Mouse (Mus musculus) heart, adult 2 months (tissue): Measurements from ENCODE around the gene Psapl1. TPM values are rescaled to one million over a fixed set of nuclear protein-coding genes. Genes with fewer than 3 reads are reported as not detected.

Source experiments
- DNase-seq, 2 experiments: peaks; one replicate each; pipeline ENCODE4 v3.0.0; 2021
- H3K27ac ChIP-seq: fragments of 200-600 bp; 2 replicates; pipeline ENCODE4 v1.8.1; 2022
- H3K27me3 ChIP-seq: fragments of 200-500 bp; 2 replicates; pipeline ENCODE4 v1.6.1; 2012; ENCODE audit warnings: mild to moderate bottlenecking, low read length, inconsistent platforms, mixed read lengths; ENCODE audit not compliant: control insufficient read depth, insufficient read depth
- H3K36me3 ChIP-seq: fragments of 200-500 bp; 2 replicates; pipeline ENCODE4 v1.6.1; 2012; ENCODE audit warnings: low read length, inconsistent platforms; ENCODE audit not compliant: control insufficient read depth, insufficient read depth
- H3K4me1 ChIP-seq: fragments of 200-500 bp; 2 replicates; pipeline ENCODE4 v1.6.1; 2011; ENCODE audit warnings: low read length; ENCODE audit not compliant: control insufficient read depth, insufficient read depth
- H3K4me3 ChIP-seq: fragments of 200-600 bp; 2 replicates; pipeline ENCODE4 v1.8.1; 2022
- H3K79me2 ChIP-seq: fragments of 200-500 bp; replicated peaks from 2 replicates; pipeline ENCODE4 v1.6.1; 2012; ENCODE audit warnings: mild to moderate bottlenecking, inconsistent platforms, low read length, moderate library complexity, mixed read lengths; ENCODE audit not compliant: control insufficient read depth, insufficient read depth
- H3K9ac ChIP-seq: fragments of 200-500 bp; 2 replicates; pipeline ENCODE4 v1.6.1; 2012; ENCODE audit warnings: low read depth, mild to moderate bottlenecking, control low read depth, inconsistent platforms, low read length, mixed read lengths
- CTCF ChIP-seq: fragments of 200-600 bp; IDR thresholded peaks from 2 replicates; pipeline ENCODE4 v1.8.1; 2022; ENCODE audit warnings: antibody characterized with exemption, mild to moderate bottlenecking, moderate library complexity
- EP300 ChIP-seq: fragments of 200-500 bp; IDR thresholded peaks from 2 replicates; pipeline ENCODE4 v1.6.1; 2011; ENCODE audit warnings: low read depth, low read length, control low read depth; ENCODE audit not compliant: insufficient read depth
- POLR2A ChIP-seq: fragments of 200-500 bp; IDR thresholded peaks from 2 replicates; pipeline ENCODE4 v1.6.1; 2011; ENCODE audit warnings: mild to moderate bottlenecking, low read depth, low read length, control low read depth; ENCODE audit not compliant: insufficient read depth
- WGBS: fragments of 180-500 bp; shearing (Covaris S2); methylation state at CpG from one replicate; pipeline ENCODE4 v1.1.7; 2018; 5-methylcytosine and 5-hydroxymethylcytosine counted together
- intact Hi-C: fragments of 180-260 bp; cut with DNase I; formaldehyde crosslinking; loops from one replicate; pipeline ENCODE4 v1.15.1; 2025
- polyA plus RNA-seq: library from polyadenylated mRNA; depleted of rRNA; stranded (reverse); fragments of >200 nt; gene quantifications from 2 replicates; pipeline ENCODE4 v1.2.3, GENCODE M21; 2012
- total RNA-seq, 2 experiments: library from RNA; stranded (reverse); gene quantifications; 2 replicates each; pipeline ENCODE4 v1.2.3; 2021

Gene Psapl1
- total and polyA plus RNA-seq, 3 experiments: 0.06 TPM; not detected in 2

DNA sequence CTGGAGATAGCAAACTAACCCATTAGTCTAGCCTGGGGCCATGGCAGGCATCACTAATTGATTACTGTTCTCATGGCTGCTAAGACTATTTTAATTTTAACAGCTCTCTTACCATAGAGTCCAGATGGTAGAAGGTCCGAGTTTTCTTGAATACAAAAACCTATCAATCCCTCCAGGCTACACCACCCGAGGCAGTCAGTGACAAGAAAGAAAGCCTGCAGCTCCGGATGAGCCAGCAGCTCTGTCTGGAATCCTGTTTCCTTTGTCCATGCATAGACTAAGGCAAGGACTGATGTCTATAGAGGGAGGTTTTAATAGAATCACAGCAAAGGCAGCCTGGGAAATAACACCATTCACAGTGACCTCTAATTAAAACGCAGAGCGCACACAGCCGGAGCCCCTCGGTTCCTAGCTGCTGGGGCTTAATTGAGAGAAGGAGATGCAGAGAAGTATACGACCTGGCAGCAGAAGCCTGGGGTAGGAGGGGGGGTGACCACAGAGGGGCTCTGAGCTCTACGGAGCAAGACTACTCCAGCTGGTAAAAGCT lies 29.2 kb upstream of the Psapl1 start:
- intact Hi-C loops: no loop called here
- no peak overlapping the region for H3K9ac ChIP-seq
- no peaks in the 10 kb centered on the region for H3K36me3 ChIP-seq
- H3K4me1 ChIP-seq: peaks cover under 1% of the 10 kb centered on the region
- H3K4me3 ChIP-seq: no peak overlapping the region
- no peaks in the 10 kb centered on the region for H3K27me3 ChIP-seq
- TF ChIP-seq CTCF (no peak), POLR2A (no peak), EP300 (no peak)
- no peaks in the 10 kb centered on the region for H3K79me2 ChIP-seq
- 77% methylated on average over 9 of the region's 9 CpGs for WGBS
- DNase-seq: no peak
- no peak overlapping the region for H3K27ac ChIP-seq

DNA sequence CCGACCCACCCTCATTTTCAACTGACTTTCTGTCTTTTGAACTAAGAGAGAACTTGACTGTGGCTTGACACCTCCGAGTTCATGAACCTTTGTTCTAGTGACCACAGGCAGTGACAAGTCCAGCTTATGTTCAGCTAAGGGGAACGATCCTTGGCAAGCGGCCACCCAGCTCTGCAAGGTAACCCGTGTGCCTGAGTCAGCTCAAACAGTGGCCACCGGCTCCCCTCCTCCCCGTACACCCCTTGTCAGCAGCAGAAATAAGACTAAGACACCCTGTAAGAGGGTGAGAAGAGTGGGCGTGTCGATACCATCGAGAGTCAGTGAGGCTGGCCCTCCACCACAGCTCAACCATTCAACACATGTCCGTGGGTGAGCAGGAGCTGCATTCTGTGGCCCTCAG lies 27.4 kb upstream of the Psapl1 start:
- 68% methylated on average over 11 of the region's 11 CpGs for WGBS
- no peak overlapping the region for H3K4me3 ChIP-seq
- DNase-seq: no peak
- no peak overlapping the region for H3K9ac ChIP-seq
- no peaks in the 10 kb centered on the region for H3K4me1 ChIP-seq
- H3K27me3 ChIP-seq: no peaks in the 10 kb centered on the region
- no peaks in the 10 kb centered on the region for H3K36me3 ChIP-seq
- H3K79me2 ChIP-seq: no peaks in the 10 kb centered on the region
- intact Hi-C loops: no loop called here
- H3K27ac ChIP-seq: no peak overlapping the region
- TF ChIP-seq EP300: no peak
- no peak for TF ChIP-seq POLR2A
- TF ChIP-seq CTCF: no peak

- H3K36me3 ChIP-seq: no peaks in the 10 kb centered on the region
- H3K4me1 ChIP-seq: no peaks in the 10 kb centered on the region
- TF ChIP-seq EP300 (no peak), CTCF (no peak), POLR2A (no peak)
- no peak overlapping the region for H3K4me3 ChIP-seq
- no peaks in the 10 kb centered on the region for H3K79me2 ChIP-seq
- H3K9ac ChIP-seq: no peak overlapping the region
- H3K27me3 ChIP-seq: no peaks in the 10 kb centered on the region
- H3K27ac ChIP-seq: no peak overlapping the region
- WGBS: 86% methylated on average over 4 of the region's 4 CpGs
- DNase-seq: no peak
- intact Hi-C loops: no loop called here
Observed at GRCm38 (mm10) chr5:36176873-36177272, 26.9 kb upstream of the Psapl1 start.

DNA sequence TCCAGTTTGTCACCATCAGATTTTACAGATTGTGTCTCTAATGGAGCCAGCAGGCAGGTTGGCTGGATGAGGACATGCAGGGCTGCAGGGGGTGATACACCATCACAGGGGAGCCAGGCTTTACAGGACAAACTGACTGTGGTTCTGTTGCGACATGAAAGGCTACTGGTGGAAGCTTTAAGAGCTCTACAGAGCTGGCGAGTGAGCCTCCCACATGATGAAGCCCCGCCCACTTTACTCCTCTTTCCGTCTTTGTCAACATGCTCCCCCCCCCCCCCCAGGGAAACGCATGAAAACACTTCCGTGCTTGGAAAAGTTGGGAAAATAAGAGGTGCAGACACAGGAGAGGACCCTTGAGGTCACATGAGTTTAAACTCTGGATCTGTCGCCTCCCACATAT lies 25.6 kb upstream of the Psapl1 start:
- intact Hi-C loops: no loop called here
- 56% methylated on average over 7 of the region's 7 CpGs for WGBS
- Histone ChIP-seq H3K4me1 (no peaks in the 10 kb centered on the region), H3K36me3 (no peaks in the 10 kb centered on the region), H3K27ac (no peak overlapping the region), H3K79me2 (no peaks in the 10 kb centered on the region), H3K9ac (no peak overlapping the region), H3K27me3 (no peaks in the 10 kb centered on the region), H3K4me3 (no peak overlapping the region)
- DNase-seq: no peak
- no peak for TF ChIP-seq EP300
- TF ChIP-seq CTCF: no peak
- TF ChIP-seq POLR2A: no peak

GRCm38 (mm10) chr5:36178785-36179184 lies 25.0 kb upstream of the Psapl1 start:
- Histone ChIP-seq H3K27ac (no peak overlapping the region), H3K36me3 (no peaks in the 10 kb centered on the region), H3K4me1 (no peaks in the 10 kb centered on the region), H3K9ac (no peak overlapping the region), H3K27me3 (no peaks in the 10 kb centered on the region), H3K4me3 (no peak overlapping the region), H3K79me2 (no peaks in the 10 kb centered on the region)
- TF ChIP-seq POLR2A (no peak), EP300 (no peak), CTCF (no peak)
- 92% methylated on average over 3 of the region's 3 CpGs for WGBS
- intact Hi-C loops: no loop called here
- no peak for DNase-seq

GRCm38 (mm10) chr5:36179708-36180107 lies 24.1 kb upstream of the Psapl1 start:
- H3K27ac ChIP-seq: no peak overlapping the region
- no peaks in the 10 kb centered on the region for H3K27me3 ChIP-seq
- H3K4me1 ChIP-seq: no peaks in the 10 kb centered on the region
- DNase-seq: no peak
- no peaks in the 10 kb centered on the region for H3K36me3 ChIP-seq
- WGBS: 89% methylated on average over 5 of the region's 5 CpGs
- no peak for TF ChIP-seq CTCF
- no peak for TF ChIP-seq POLR2A
- no peak for TF ChIP-seq EP300
- no peaks in the 10 kb centered on the region for H3K79me2 ChIP-seq
- intact Hi-C loops: no loop called here
- H3K4me3 ChIP-seq: no peak overlapping the region
- H3K9ac ChIP-seq: no peak overlapping the region
